Mouse (Mus musculus) heart, adult 2 months (tissue): ENCODE measurements around the gene Hist1h1e. TPM values are rescaled to one million over a fixed set of nuclear protein-coding genes. Genes with fewer than 3 reads are reported as not detected.
A peak's percentile ranks its signal among the peaks of the same experiment; 100 is the strongest.
"Not testable (repeated sequence)": the region's sequence is repeated elsewhere in the genome, so short reads cannot be mapped to it uniquely, and the experiment has no call there.

Experiments
- DNase-seq, 2 experiments: peaks; one replicate each; pipeline ENCODE4 v3.0.0; 2021
- H3K27ac ChIP-seq: fragments of 200-600 bp; 2 replicates; pipeline ENCODE4 v1.8.1; 2022
- H3K27me3 ChIP-seq: fragments of 200-500 bp; 2 replicates; pipeline ENCODE4 v1.6.1; 2012; ENCODE audit warnings: mild to moderate bottlenecking, low read length, inconsistent platforms, mixed read lengths; ENCODE audit not compliant: control insufficient read depth, insufficient read depth
- H3K36me3 ChIP-seq: fragments of 200-500 bp; 2 replicates; pipeline ENCODE4 v1.6.1; 2012; ENCODE audit warnings: low read length, inconsistent platforms; ENCODE audit not compliant: control insufficient read depth, insufficient read depth
- H3K4me1 ChIP-seq: fragments of 200-500 bp; 2 replicates; pipeline ENCODE4 v1.6.1; 2011; ENCODE audit warnings: low read length; ENCODE audit not compliant: control insufficient read depth, insufficient read depth
- H3K4me3 ChIP-seq: fragments of 200-600 bp; 2 replicates; pipeline ENCODE4 v1.8.1; 2022
- H3K79me2 ChIP-seq: fragments of 200-500 bp; replicated peaks from 2 replicates; pipeline ENCODE4 v1.6.1; 2012; ENCODE audit warnings: mild to moderate bottlenecking, inconsistent platforms, low read length, moderate library complexity, mixed read lengths; ENCODE audit not compliant: control insufficient read depth, insufficient read depth
- H3K9ac ChIP-seq: fragments of 200-500 bp; 2 replicates; pipeline ENCODE4 v1.6.1; 2012; ENCODE audit warnings: low read depth, mild to moderate bottlenecking, control low read depth, inconsistent platforms, low read length, mixed read lengths
- CTCF ChIP-seq: fragments of 200-600 bp; IDR thresholded peaks from 2 replicates; pipeline ENCODE4 v1.8.1; 2022; ENCODE audit warnings: antibody characterized with exemption, mild to moderate bottlenecking, moderate library complexity
- EP300 ChIP-seq: fragments of 200-500 bp; IDR thresholded peaks from 2 replicates; pipeline ENCODE4 v1.6.1; 2011; ENCODE audit warnings: low read depth, low read length, control low read depth; ENCODE audit not compliant: insufficient read depth
- POLR2A ChIP-seq: fragments of 200-500 bp; IDR thresholded peaks from 2 replicates; pipeline ENCODE4 v1.6.1; 2011; ENCODE audit warnings: mild to moderate bottlenecking, low read depth, low read length, control low read depth; ENCODE audit not compliant: insufficient read depth
- WGBS: fragments of 180-500 bp; shearing (Covaris S2); methylation state at CpG from one replicate; pipeline ENCODE4 v1.1.7; 2018; 5-methylcytosine and 5-hydroxymethylcytosine counted together
- intact Hi-C: fragments of 180-260 bp; cut with DNase I; formaldehyde crosslinking; loops from one replicate; pipeline ENCODE4 v1.15.1; 2025
- polyA plus RNA-seq: library from polyadenylated mRNA; depleted of rRNA; stranded (reverse); fragments of >200 nt; gene quantifications from 2 replicates; pipeline ENCODE4 v1.2.3, GENCODE M21; 2012
- total RNA-seq, 2 experiments: library from RNA; stranded (reverse); gene quantifications; 2 replicates each; pipeline ENCODE4 v1.2.3; 2021

The Hist1h1e gene
- total and polyA plus RNA-seq, 3 experiments = 1.3 to 28.8 (median 20.4) TPM

GRCm38 (mm10) chr13:23595185-23595584 lies 27.2 kb downstream of the Hist1h1e start:
- no peak for TF ChIP-seq CTCF
- no peak for TF ChIP-seq EP300
- TF ChIP-seq POLR2A = no peak
- Histone ChIP-seq H3K36me3 (no peaks in the 10 kb centered on the region), H3K4me3 (no peak overlapping the region), H3K9ac (no peak overlapping the region), H3K27me3 (no peaks in the 10 kb centered on the region), H3K79me2 (no peaks in the 10 kb centered on the region), H3K4me1 (no peaks in the 10 kb centered on the region; the same call in 1 of the 2 replicates), H3K27ac (no peak overlapping the region)
- WGBS = 76% methylated on average over 2 of the region's 2 CpGs
- DNase-seq = no peak
- intact Hi-C loops = no loop called here

GRCm38 (mm10) chr13:23593051-23593770 lies 29.1 kb downstream of the Hist1h1e start:
- intact Hi-C loops = no loop called here
- Histone ChIP-seq H3K36me3 (no peaks in the 10 kb centered on the region), H3K4me3 (no peak overlapping the region), H3K27ac (no peak overlapping the region), H3K4me1 (no peaks in the 10 kb centered on the region; the same call in 1 of the 2 replicates), H3K9ac (no peak overlapping the region), H3K27me3 (no peaks in the 10 kb centered on the region), H3K79me2 (no peaks in the 10 kb centered on the region)
- TF ChIP-seq CTCF (no peak), EP300 (no peak), POLR2A (no peak)
- DNase-seq = no peak
- WGBS = 42% methylated on average over 5 of the region's 5 CpGs

GRCm38 (mm10) chr13:23592614-23593013 lies 29.7 kb downstream of the Hist1h1e start:
- intact Hi-C loops = no loop called here
- H3K27ac ChIP-seq = no peak overlapping the region

GRCm38 (mm10) chr13:23591886-23592285 lies 30.5 kb downstream of the Hist1h1e start:
- H3K27ac ChIP-seq, H3K4me1 ChIP-seq, H3K9ac ChIP-seq, H3K4me3 ChIP-seq, H3K36me3 ChIP-seq, H3K27me3 ChIP-seq, H3K79me2 ChIP-seq, DNase-seq, intact Hi-C loops: not testable (repeated sequence)
- WGBS = 71% methylated on average over 7 of the region's 7 CpGs

More at GRCm38 (mm10) chr13:23592614-23593013, 29.7 kb downstream of the Hist1h1e start:
- Histone ChIP-seq H3K4me1 (no peaks in the 10 kb centered on the region; the same call in 1 of the 2 replicates), H3K4me3 (no peak overlapping the region), H3K27me3 (no peaks in the 10 kb centered on the region), H3K9ac (no peak overlapping the region), H3K79me2 (no peaks in the 10 kb centered on the region), H3K36me3 (no peaks in the 10 kb centered on the region)
- TF ChIP-seq EP300 (no peak), CTCF (no peak), POLR2A (no peak)
- DNase-seq = no peak
- 71% methylated on average over 7 of the region's 7 CpGs for WGBS

DNA sequence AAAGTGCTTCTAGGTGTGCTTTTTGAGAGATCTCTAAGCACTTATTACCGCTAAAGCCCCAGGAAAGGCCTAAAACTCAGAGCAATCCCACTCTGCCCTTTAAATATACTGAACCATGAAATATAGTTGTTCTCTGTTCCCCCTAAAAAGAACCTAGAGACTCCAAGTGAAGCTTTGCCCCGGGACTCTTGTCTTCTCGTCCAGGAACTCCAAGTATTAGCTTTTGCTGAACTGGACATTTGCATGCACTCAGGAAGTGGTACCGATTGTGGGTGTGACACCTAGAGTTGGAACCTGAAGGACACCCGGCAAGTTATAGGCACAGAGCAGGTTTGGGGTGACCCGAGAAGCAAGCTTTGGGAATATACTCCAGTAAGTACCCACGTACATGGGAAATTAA lies 31.2 kb downstream of the Hist1h1e start:
- TF ChIP-seq POLR2A = no peak
- TF ChIP-seq CTCF = no peak
- TF ChIP-seq EP300 = no peak
- Histone ChIP-seq H3K36me3 (no peaks in the 10 kb centered on the region), H3K4me3 (no peak overlapping the region), H3K27me3 (no peaks in the 10 kb centered on the region), H3K9ac (no peak overlapping the region), H3K4me1 (no peaks in the 10 kb centered on the region; the same call in 1 of the 2 replicates), H3K27ac (no peak overlapping the region), H3K79me2 (no peaks in the 10 kb centered on the region)
- no peak for DNase-seq
- intact Hi-C loops = no loop called here
- 93% methylated on average over 7 of the region's 7 CpGs for WGBS

- DNase-seq = no peak
- Histone ChIP-seq H3K36me3 (peaks cover 4% of the 10 kb centered on the region; the same call in 1 of the 2 replicates), H3K27me3 (no peaks in the 10 kb centered on the region), H3K4me1 (peaks cover 4% of the 10 kb centered on the region), H3K4me3 (peak overlapping the region; percentile 67), H3K9ac (no peak overlapping the region), H3K79me2 (no peaks in the 10 kb centered on the region), H3K27ac (no peak overlapping the region)
- intact Hi-C loops = loop anchor here (1.0 to 10.0 kb wide), 4 partner anchors 34 to 1872 kb away; partner anchors contain the start of genes Hist1h1b, Hist1h2ai, Hist1h2an and Hist1h2be
- no peak for TF ChIP-seq EP300
- no peak for TF ChIP-seq POLR2A
- no peak for TF ChIP-seq CTCF
- 16% methylated on average over 1 of the region's 1 CpGs for WGBS
These were observed 35.5 kb downstream of the Hist1h1e start for GRCm38 (mm10) chr13:23586940-23587225.
